Mouse (Mus musculus): ENCODE results near the gene Kcnh6. TPM values are rescaled to one million over a fixed set of nuclear protein-coding genes. Genes with fewer than 3 reads are reported as not detected.

Kcnh6 gene
- total RNA-seq, 1 experiment from 2014 or later, result 0.21 TPM

- DNase-seq, result no peak
These were observed 57.4 kb downstream of the Kcnh6 start for GRCm38 (mm10) chr11:106065073-106065922.

- peak; percentile 95 for DNase-seq
These were observed 58.1 kb downstream of the Kcnh6 start, which contains the start of gene Taco1 for GRCm38 (mm10) chr11:106065923-106066571. TSS of gene Taco1 (plus strand) at chr11:106066061.

GRCm38 (mm10) chr11:106066616-106067015 lies 58.7 kb downstream of the Kcnh6 start:
- peak; percentile 47 for DNase-seq

DNA sequence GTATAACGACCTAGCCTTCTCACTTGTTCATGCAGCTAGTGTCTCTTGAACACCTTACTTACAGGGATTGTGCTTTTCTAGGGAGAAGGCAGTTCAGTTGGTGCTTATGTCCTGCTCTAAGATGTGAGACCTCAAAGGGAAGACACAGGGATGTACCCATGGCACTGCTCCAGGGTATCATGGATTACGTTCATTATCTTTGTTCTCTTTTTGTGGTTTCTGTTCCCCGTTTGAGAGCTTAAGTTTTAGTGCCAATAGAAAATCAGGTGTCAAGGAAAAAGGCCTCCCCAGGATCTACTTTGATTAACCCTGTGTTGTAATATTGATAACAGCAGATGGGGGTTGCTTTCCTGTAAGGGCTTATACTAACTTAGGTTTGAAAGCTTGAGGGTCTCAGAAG lies 65.8 kb downstream of the Kcnh6 start:
- DNase-seq, result no peak

DNA sequence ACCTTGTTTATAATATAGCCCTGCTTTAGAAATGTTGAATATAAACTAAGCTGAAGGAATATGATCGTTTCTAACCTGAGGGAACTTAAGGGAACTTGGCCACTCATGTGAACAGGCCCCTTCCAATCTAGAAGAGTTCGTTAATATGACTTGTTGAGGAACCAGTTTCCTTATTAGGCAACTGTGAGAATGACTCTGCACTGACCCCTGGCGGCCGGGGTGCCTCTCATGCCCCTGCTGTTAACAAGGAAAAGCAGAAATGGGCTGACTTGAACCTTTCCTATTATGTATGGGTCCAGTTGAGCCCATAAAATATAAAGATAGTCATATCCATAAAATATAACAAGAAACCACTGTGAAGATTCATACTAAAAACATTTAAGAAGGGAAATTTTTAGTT lies 68.4 kb downstream of the Kcnh6 start:
- DNase-seq, result peak; percentile 83

Other genes starting within 250 kb of the Kcnh6 start
- gene Cyb561, start 54.8 kb upstream of the Kcnh6 start, total RNA-seq (2021), result 124 and 195 TPM in 2 replicates
- 7.3 and 8.2 TPM in 2 replicates for gene Ace, start 40.2 kb upstream of the Kcnh6 start, total RNA-seq (2021)
- not detected in 2 replicates for gene Ace3, start 13.4 kb upstream of the Kcnh6 start, total RNA-seq (2021)
- gene Dcaf7, start 28.7 kb downstream of the Kcnh6 start, total RNA-seq (2021), result 43.7 and 58.4 TPM in 2 replicates
- 28.5 and 36.0 TPM in 2 replicates for gene Taco1, start 57.9 kb downstream of the Kcnh6 start, total RNA-seq (2021)
- 35.2 and 50.6 TPM in 2 replicates for gene Map3k3, start 76.5 kb downstream of the Kcnh6 start, total RNA-seq (2021)
- not detected in 2 replicates for gene Gm10840, start 152.7 kb downstream of the Kcnh6 start, total RNA-seq (2021)
- gene Limd2, start 152.7 kb downstream of the Kcnh6 start, total RNA-seq (2021), result 10.6 and 16.4 TPM in 2 replicates
- 9.8 and 19.1 TPM in 2 replicates for gene Strada, start 194.0 kb downstream of the Kcnh6 start, total RNA-seq (2021)
- 122 and 172 TPM in 2 replicates for gene Ccdc47, start 208.2 kb downstream of the Kcnh6 start, total RNA-seq (2021)
- gene Ddx42, start 208.8 kb downstream of the Kcnh6 start, total RNA-seq (2021), result 57.1 and 64.5 TPM in 2 replicates
- gene Ftsj3, start 248.0 kb downstream of the Kcnh6 start, total RNA-seq (2021), result 52.5 and 72.1 TPM in 2 replicates
- 150 and 151 TPM in 2 replicates for gene Psmc5, start 248.0 kb downstream of the Kcnh6 start, total RNA-seq (2021)

Data from adrenal gland, postnatal 25 days (tissue).